Mouse (Mus musculus) erythroid progenitor cell, adult 5-6 weeks (primary cell): ENCODE data around the gene Misp. TPM values are rescaled to one million over a fixed set of nuclear protein-coding genes. Genes with fewer than 3 reads are reported as not detected.

Experiments used
- ATAC-seq: replicated peaks from 2 replicates; pipeline ENCODE4 v1.8.0; 2016; ENCODE audit warnings: moderate number of reproducible peaks, mild to moderate bottlenecking, moderate TSS enrichment, inconsistent platforms; ENCODE audit not compliant: poor library complexity, low FRiP score, severe bottlenecking
- total RNA-seq, 2 experiments: library from RNA; stranded (forward) in 1 of 2; stranded (reverse) in 1 of 2; fragments of 150-400 nt in 1 of 2; fragments of 186-747, 209-891 nt in 1 of 2; gene quantifications; 2 replicates each; pipeline versions ENCODE4 v1.2.3 to v1.2.4; 2015 to 2017; ENCODE audit warnings: low replicate concordance in 2 of 2

The Misp gene
- total RNA-seq, 2 experiments from 2014 or later = not detected

DNA sequence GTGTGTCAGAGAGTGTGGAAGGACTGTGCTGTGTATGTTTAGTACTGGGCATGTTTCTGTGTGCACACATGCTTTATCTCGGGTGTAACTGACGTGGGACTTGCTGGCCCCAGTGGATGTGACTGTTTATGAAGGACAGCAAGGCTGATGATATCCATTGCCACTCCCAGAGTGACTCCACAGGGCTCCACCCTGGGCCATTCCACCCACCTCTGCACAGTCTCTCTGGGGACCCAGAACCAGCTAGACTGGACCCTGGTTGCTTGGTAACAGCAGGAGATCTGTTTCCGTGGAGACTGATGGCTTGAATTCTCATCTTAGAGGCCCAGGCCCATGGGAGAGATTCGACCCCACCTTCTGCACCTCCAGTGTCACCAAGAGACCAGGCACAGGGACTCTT, 2.6 kb upstream of the Misp start:
- ATAC-seq = no peak

DNA sequence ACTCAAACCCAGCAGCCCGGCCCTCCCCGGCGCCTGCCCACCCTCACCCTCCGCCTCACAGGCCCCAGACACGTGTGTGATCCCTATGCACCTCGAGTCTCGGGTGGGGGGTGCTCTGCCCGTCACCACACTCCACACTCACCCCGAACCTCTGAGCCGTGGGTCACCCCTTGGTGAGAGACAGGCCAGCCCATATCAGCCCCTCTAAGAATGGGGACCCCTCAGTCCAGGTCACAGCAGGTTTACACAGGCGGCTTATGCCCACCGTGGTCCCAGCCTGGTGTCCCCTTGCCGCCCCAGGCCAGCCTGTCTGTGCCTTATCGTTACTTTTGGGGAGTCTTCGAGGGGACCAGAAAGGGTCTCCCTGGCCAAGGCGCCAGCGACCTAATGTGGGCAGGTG, 1.2 kb upstream of the Misp start:
- no peak for ATAC-seq

DNA sequence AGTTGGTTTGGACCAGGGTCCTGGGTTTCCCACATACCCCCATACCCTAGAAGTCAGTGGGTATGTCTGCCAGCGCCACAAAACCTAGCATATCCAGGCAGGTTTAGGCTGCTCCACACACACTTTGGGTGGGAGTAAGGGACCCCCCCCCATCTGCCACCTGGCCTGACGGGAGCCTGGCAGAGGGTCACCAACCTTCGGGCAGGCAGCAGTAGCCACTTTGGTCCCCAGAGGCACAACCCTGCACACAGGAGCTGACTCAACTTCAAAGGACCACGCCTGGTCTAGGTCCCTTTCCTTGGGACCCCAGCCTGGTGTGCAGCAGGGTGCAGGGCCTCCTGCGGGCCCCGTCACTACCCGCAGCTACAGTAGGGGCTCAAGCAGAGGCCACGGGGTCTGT, 512 bp upstream of the Misp start:
- no peak for ATAC-seq

GRCm38 (mm10) chr10:79821731-79822130, 942 bp downstream of the Misp start:
- no peak for ATAC-seq

DNA sequence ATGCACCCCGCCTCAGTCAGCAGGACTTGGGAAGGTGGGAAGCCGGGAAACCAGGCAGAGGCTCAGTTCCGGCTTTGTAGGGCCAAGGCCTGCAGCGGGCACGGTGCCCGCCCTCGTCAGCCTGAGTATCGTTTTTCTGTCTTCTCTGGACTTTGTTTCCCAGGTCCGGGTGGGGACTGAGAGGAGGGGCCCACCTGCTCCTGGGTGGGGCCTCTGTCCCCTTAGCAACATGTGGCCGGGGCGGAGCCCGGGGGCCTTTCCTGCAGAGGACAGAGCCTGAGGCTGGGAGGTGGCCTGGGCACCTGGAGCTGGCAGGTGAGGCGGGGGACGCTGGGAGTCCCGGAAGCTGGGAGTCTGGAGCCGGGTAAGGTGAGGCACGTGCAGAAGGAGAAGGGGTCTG, 1.6 kb downstream of the Misp start:
- ATAC-seq = no peak

- ATAC-seq = no peak
These were observed 2.2 kb downstream of the Misp start for GRCm38 (mm10) chr10:79823011-79823410.

DNA sequence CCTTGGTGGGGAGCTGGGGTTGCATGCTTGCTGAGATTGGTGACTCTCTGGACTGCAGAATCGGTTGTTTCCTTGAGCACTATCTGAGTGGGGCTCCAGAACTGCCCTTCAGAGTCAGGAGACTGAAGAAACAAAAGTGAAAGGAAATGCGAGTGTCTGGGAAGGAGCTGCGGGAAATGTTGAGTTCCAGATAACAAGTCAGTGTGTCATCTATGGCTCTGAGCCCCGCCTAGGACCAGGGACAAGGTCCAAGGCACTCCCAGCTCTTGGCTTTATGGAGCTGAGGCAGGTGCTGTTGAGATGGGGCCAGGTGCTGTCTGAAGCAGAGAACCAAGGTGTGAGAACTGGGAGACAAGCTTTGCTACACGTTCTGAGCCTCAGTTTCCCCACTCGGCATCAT, 3.6 kb downstream of the Misp start:
- ATAC-seq = no peak

- ATAC-seq = no peak
These were observed 10.8 kb downstream of the Misp start for GRCm38 (mm10) chr10:79831583-79831982.

DNA sequence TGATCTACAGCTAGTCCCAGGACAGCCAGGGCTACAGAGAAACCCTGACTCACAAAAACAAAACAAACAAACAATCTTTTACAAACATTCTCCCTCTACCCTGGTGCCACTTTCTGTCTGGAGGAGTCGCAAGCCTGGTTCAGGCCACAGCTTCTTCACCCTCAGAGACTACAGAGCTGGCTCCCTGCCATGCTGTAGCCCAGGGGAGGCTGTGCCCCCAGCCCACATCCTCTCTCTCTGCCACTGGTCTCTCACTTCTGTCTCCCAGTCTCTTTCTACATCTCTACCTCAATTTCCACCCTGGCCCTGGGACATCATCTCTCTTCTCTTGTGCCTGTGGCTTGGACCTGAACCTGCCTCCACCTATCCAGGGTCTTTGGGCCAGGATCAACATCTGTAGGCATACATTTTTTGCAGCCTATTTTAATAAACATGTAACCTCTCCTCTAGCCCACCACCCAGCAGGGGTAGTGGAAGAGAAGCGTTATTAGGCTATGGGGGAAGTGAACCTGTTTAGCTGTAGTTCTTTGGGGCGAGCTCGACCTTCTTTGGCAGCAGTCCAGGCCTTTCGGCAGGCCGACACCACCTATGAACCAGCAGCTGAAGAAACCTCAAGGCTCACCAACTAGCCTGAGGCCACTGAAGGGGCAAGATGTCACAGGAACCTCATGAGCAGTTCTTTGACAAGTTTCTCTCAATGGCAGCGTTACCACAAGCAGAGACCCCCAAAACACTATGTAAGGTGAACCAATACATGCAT, 11.4 kb downstream of the Misp start:
- ATAC-seq = no peak

DNA sequence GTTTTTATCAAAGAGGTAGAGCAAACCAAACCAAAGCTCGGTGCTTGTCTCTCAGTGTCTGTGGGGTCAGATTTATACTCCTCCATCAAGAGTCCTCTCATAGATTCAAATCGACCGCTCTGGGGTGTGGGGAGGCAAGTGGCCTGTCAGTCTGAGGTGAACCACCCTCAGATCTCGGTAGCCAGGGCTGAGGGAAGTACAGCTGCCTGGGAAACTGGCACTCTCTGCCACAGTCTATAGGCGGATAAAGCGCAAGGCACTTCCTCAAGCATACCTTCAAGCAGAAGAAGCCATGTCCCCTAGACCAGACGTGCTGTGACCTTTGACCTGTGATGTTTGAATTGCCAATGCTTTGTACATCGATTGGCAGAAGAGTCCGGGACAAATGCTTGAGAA, 12.0 kb downstream of the Misp start:
- no peak for ATAC-seq

DNA sequence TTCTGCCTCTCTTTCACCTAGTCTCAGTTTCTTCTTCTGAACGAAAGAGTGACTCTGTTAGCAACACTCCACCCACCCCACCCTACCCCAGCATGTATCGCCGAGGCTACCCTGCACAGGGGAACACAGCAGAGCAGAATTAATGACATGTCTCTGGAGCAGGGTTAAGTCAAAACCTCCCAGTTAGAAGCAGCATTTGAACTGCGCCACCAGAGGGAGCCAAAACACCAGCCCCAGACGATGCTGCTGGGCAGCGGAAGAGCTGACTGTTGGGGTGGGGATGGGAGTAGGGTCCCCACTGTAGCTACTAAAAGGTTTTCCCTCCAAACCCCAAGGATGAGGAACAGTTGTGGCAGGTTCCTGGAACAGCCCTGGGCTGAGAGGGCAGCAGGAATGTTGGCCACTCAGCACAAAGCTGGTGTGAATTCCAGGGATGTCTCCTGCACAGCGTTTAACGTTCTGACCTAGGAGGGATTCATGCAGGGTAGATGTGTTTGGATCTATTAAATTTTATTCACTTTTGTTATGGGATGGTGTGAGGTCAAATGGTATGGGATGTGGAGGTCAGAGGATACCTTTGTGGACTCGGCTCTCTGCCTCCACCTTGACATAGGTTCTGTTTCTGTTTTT, 14.1 kb downstream of the Misp start:
- peak; percentile 66 for ATAC-seq

DNA sequence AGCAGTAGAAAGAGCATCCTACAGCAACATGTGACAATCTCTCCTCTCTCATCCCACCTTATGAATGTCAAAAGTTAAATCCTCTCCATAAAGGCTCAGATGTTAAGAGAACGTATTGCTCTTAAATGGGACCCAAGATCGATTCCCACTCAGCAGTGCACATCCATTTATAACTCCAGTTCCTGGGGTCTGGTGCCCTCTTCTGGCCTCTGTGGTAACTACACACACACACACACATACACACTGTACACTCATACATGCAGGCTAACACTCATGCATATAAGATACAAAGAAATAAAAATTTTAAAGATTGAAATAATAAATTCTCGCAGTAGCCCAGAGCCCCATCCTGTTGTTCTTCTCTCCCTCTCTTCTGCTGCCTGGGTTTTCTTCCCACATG, 16.1 kb downstream of the Misp start:
- ATAC-seq = no peak

DNA sequence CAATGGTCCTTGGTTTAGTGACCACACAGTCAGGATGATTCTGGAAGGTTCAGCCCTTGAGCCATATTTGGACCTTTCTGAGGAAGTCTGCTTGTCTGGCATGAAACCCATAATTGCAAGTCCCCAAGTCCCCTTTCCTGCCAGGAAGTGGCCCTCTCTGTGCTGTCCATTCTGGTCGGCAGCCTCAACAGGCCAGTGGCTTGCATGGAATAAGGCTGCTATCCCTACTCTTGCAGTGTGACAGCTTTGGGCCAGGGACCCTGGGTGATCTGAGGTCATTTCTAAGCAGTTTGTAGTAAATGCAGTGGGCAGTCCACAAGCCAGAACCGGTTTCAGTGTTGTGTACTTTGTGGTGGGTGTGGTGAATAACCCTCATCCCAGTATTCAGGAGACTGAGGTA, 17.4 kb downstream of the Misp start:
- ATAC-seq = no peak

GRCm38 (mm10) chr10:79840091-79840490, 19.3 kb downstream of the Misp start:
- ATAC-seq = no peak

- ATAC-seq = no peak
These were observed 20.1 kb downstream of the Misp start for GRCm38 (mm10) chr10:79840644-79841551.

- no peak for ATAC-seq
These were observed 21.5 kb downstream of the Misp start for GRCm38 (mm10) chr10:79842322-79842721.

GRCm38 (mm10) chr10:79843476-79843875, 22.7 kb downstream of the Misp start:
- ATAC-seq = no peak

DNA sequence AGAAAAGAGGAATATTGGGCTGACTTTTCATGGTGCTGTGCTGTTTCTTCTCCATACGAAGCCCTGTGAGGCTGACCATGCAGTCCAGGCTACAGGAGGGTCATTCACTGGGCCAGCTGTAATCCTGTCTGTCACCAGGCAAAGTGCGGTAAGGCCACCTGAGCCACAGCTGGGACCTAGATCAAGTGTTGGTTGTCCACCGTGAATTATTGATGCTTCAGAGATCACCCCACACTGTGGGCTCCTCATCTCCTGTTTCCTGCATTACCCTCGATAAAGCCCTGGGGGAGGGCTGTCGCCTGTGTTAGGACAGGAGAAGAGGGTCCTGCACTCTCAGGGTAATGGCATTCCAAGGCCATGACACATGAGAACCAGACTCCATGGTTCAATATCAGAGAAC, 25.8 kb downstream of the Misp start:
- ATAC-seq = no peak

DNA sequence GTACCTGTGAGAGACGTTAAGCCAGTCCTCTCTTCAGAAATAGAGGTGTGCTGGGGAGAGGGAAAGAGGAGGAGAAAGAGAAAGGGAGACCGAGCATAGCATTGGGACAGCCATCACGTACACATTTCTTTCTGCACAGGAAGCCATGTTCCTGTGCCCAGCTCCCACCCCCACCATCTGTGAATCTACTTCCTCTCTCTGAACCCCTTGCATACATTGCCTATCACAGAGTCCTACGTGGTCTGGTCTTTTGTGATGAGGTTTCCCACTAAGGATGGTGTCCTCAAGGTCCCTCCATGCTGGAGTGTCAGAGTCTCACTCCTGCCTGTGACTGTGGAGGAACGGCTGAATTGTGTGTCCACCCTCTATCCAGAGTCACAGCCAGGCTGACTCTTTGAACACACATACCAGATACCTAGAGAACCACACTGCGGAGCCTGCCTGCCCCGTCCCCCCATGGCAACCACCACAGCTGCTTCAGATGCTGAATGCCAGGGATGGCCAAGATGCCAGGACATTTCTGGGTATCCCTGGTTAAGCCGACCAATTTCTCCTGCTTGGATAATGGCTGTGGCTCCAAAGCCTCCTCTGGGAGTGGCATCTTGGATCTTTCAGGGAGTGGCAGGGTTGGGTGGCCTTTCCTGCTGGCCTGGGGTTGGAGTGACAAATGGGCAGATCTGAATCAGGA, 29.3 kb downstream of the Misp start:
- ATAC-seq = no peak

DNA sequence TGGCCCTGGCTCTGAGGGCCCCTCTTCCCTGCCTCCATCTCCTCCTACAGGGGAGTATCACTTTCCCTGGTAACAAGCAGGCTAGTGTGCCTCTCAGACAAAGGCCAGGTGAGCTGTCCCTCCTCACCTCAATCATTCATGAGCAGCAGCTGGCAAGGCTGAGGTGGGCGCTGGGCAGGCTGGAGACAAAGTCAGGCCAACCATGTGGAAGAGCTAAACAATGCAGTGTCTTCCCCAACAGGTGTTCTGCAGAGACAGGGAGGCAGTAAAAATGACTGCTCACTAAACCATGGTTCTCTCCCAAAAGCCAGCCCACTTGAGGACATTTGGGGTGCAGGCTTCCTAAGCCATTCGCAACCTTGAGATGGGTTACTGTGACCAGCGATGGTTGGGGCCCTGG, 30.9 kb downstream of the Misp start:
- no peak for ATAC-seq
